Mouse (Mus musculus): ENCODE measurements around the gene Atrnl1.

The Atrnl1 gene

GRCm38 (mm10) chr19:58125010-58125409 is 514.2 kb downstream of the Atrnl1 start:
- DNase-seq: no peak

- DNase-seq: no peak
Measured at GRCm38 (mm10) chr19:58131896-58132295, 521.1 kb downstream of the Atrnl1 start.

- DNase-seq: no peak
Measured at GRCm38 (mm10) chr19:58140191-58140784, 529.5 kb downstream of the Atrnl1 start.

GRCm38 (mm10) chr19:58143853-58144454 is 533.1 kb downstream of the Atrnl1 start:
- no peak for DNase-seq

- no peak for DNase-seq
Measured at GRCm38 (mm10) chr19:58145521-58145920, 534.7 kb downstream of the Atrnl1 start.

GRCm38 (mm10) chr19:58151257-58151656 is 540.4 kb downstream of the Atrnl1 start:
- DNase-seq: no peak

GRCm38 (mm10) chr19:58161569-58161968 is 550.7 kb downstream of the Atrnl1 start:
- no peak for DNase-seq

- no peak for DNase-seq
Measured at GRCm38 (mm10) chr19:58164896-58165634, 554.2 kb downstream of the Atrnl1 start.

- DNase-seq: no peak
Measured at GRCm38 (mm10) chr19:58165635-58166015, 554.8 kb downstream of the Atrnl1 start.

- DNase-seq: no peak
Measured at GRCm38 (mm10) chr19:58166147-58166546, 555.3 kb downstream of the Atrnl1 start.

GRCm38 (mm10) chr19:58178410-58178809 is 567.6 kb downstream of the Atrnl1 start:
- no peak for DNase-seq

GRCm38 (mm10) chr19:58180773-58181172 is 569.9 kb downstream of the Atrnl1 start:
- no peak for DNase-seq

Measured in right cerebral cortex, postnatal 14 days (tissue).